Mouse (Mus musculus) embryo, embryonic 11 days (tissue): ENCODE measurements around the gene Pmf1.

Experiments used
- DNase-seq: peaks from one replicate; pipeline ENCODE4 v3.0.0-alpha.2; 2015

Gene Pmf1

GRCm38 (mm10) chr3:88409741-88410644 lies at the start of gene Pmf1:
Pmf1 (minus strand) TSS chr3:88410331.
- DNase-seq = peak; percentile 95

DNA sequence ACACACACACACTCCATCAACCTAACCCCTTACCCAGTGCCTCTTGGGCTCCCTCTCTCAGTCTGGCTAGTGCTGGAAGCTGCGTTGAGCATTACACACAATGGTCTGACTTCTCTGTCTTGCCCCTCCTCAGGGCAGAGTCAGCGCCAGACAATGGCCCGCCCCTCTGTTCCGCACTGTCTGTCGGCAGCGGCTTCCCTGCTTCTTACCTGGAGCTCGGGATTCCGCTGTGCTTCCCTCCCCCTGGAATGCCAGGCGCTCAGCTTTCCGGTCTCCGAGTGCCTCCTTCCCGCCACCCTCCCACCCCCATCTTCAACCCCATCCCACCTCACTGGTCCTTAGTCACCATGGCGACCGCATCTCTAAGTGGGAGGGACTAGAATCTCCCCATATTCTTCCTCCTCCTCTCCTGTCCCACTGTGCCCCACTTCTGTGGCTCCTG lies 48.7 kb upstream of the Pmf1 start:
- peak; percentile 50 for DNase-seq

GRCm38 (mm10) chr3:88456746-88457532 lies 46.8 kb upstream of the Pmf1 start:
- no peak for DNase-seq

GRCm38 (mm10) chr3:88456313-88456712 lies 46.2 kb upstream of the Pmf1 start:
- no peak for DNase-seq

GRCm38 (mm10) chr3:88455588-88456264 lies 45.6 kb upstream of the Pmf1 start:
- no peak for DNase-seq

DNA sequence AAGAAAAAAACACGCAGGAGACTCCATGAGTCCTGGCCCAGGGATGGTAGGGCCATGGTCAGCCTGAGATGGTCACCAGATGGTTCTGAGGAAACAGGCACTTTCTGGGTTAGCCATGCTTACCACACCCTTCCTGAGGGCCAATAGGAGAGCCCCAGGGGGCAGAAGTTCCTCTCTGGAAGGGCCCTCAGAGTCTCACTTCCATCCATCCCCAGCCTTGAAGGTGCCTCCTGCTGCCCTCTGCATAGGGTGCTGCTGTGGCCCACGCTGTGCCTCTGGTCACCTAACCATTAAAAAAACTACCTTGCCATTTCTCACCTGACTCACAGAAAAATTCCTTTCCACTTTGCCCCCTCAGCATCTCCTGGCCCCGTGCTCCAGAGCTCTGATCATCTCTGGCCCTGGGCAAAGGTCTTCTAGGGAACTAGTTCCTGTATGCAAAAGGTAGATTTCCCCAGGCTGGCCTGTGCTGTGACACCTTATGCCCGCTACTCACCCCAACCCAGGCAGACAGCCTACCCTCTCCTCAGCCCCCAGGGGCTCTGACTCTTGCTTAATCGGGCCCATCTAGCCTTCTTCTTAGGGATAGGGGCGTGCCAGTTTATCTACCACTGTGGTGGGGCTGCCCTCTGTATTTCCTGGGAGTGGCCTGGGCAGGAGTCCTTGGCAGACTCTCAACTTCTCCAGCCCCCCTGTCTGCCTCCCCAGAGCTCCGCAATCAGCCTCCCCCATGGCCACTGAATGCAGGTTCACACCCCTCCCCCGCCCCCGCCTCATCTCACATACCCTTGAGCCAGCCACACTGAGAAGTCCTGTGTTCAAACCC lies 44.8 kb upstream of the Pmf1 start:
- no peak for DNase-seq

DNA sequence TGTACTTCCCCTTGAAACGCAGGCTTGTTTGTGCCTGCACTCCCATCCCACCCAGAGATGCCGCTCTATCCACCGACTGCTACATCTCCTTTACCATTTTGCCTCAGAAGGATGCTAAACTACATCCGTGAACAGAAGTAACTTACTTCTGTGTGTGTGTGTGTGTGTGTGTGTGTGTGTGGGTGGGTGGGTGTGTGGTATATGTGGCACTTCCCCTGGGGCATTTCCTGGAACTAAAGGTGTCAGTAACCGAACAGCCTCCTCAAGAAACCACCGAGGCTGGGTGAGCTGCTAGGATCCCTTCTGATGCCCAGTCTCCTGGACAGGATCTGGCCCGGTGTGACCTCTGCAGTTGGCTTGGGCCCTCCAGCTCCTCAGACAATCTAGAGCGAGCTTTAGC lies 43.9 kb upstream of the Pmf1 start:
- no peak for DNase-seq

- no peak for DNase-seq
These were observed 43.2 kb upstream of the Pmf1 start for GRCm38 (mm10) chr3:88453369-88453768.

DNA sequence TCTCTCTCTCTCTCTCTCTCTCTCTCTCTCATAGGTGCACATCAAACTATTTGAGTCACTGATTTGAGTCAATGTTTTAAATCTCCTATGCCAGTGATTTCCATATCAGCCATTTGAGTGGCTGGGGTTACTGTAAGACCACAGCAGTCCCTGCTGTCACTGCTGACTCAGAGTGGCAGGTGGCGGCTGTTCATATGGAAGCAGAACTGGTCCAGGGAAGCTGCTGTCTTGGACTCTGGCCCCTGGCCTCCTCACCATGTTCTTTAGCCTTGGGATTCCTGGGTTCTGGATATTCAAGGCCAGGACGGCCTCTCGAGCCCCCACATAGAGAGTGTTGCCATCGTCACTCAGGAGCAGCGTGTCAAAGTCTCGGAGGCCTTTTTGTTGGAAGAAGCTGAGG lies 42.6 kb upstream of the Pmf1 start:
- DNase-seq = no peak

DNA sequence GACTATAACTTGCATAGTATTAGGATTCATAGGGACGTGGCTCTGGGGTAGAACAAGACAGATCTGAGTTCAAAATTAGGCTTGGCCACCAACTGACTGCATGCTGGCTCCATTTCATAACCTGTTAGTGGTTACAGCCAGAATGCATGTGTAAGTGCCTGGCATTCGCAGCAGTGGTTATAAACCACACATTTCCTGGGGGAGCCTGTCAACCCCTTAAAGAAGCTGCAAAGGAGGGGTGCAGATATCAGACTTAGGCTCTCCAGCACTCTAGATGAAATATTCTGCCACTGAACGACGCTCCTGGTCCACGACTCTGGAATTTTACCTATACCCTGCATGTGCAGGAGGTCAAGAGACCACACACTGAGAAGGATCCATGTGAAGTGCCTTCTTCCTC lies 42.1 kb upstream of the Pmf1 start:
- no peak for DNase-seq

DNA sequence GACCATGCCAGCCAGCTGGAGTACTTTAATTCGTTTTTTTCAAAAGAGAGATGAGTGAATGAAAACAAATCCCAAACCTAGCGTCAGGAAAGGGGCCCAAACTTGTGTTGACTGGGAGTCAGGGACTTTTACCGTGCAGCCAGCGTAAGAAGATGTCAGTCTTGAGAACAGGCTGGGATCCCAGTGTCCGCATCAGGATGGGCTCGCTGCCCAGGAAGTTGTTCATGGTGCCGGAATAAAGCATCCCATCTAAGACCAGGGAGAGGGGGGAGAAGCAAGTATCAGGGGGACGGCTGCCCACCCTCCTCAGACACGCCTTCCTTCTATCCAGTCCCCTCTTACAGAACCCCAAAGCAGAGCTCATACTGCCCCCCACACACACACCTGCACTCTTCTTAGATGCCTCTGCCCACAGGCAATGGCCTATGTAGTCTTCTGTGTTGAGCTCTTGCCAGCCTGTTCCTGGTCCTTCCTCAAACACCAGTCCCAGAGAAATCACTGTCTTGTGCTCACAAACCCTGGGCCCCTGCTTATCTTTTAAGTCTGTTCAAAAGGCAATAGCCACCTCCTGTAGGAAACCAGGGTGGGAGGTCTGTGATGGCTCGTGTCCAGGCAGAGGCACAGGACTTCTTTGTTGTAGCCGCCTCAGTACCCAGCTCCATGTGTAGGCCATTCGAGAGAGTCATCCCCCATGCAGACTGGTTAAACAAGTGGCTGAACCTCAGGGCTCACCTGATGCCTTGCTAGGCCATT lies 40.4 kb upstream of the Pmf1 start:
- no peak for DNase-seq

DNA sequence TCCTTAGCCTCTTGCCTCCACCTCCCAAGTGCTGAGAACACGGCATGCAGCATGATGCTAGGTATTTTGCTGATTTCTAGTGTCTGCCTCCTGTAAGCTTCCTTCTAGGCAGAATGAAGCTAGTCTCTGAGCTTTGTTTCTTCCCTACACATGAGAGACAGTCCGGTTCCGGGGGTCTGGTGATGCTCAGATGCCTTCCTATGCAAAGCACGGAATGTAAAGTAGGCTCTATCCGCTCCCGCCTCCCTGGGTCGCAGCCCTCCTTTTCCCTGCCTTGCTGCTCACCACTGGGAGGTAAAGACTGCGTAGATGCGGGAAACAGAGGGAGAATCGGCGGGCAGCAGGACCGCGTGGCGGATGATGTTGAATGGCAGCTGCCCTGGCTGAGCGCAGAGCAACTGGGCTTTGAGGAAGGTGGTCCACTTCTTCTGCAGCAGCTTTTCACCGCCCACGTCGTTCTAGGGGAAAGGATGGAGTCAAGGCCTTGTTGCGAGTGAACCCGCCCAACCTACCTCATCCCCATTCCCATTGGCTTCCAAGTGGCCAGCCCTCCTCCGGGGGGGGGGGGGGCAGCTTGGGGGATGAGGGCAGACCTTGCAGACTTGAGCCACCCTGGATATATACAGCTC lies 39.4 kb upstream of the Pmf1 start:
- DNase-seq = peak; percentile 78

- DNase-seq = no peak
These were observed 38.3 kb upstream of the Pmf1 start for GRCm38 (mm10) chr3:88448443-88448842.

GRCm38 (mm10) chr3:88447676-88448183 lies 37.6 kb upstream of the Pmf1 start:
- DNase-seq = no peak

GRCm38 (mm10) chr3:88446471-88447123 lies 36.5 kb upstream of the Pmf1 start:
- DNase-seq = no peak

- no peak for DNase-seq
These were observed 32.8 kb upstream of the Pmf1 start for GRCm38 (mm10) chr3:88442888-88443287.

DNA sequence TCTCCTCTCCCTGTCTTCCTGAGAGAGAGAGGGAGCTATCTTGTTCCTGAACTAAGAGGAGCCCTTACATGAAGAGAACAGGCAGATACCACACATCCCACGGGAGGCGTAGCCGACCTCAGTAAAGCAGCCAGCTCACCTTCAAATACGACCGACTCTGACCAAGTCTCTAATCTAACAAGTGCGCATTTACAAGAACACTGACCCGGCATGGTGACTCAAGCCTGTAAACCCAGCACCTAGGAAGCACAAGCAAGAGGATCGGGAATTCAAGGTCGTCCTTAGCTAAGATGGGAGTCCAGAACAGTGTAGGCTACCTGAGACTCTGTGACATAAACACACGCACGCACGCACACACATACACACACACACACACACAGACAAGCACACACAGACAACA lies 32.4 kb upstream of the Pmf1 start:
- DNase-seq = no peak

DNA sequence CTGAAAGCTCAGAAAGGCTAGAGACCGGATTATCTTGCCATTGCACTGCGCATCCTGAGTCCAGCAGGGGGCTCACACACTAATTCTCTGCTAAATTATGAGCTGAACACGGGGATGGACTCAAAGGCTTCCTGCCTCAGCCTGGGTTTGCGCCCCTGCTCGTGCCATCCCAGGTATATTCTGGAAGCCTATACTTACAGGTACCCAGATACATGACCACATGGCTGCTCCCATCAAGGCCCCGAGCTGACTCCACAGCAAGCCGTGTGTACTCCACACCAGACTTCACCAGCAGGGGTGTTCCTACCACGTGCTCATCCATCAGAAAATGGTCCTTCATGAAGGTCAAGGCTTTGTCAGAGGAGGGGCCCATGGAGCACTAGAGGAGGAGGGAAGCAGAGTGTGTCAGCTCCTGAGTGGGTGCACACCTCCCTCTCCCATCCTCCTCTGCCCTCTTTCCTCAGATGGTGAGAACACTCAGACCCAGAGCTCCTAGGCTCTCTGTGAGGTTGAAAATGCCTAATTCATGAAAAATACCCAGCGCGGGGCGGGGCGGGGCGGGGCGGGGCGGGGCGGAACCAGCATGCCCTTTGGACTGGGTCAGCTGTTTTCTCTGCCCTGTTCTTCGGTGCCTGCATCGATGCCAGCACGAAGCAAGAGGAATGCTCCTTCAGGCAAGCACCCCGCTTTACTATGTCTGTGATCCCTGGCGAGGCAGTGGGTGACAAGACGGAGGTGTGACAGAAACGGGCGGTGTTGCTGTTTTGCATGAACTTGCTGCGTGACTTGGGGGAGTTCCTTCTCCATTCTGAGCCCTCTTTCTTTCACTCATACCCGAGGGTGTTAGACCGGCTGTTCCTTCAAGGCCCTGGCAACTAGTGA lies 30.6 kb upstream of the Pmf1 start:
- DNase-seq = peak; percentile 76

DNA sequence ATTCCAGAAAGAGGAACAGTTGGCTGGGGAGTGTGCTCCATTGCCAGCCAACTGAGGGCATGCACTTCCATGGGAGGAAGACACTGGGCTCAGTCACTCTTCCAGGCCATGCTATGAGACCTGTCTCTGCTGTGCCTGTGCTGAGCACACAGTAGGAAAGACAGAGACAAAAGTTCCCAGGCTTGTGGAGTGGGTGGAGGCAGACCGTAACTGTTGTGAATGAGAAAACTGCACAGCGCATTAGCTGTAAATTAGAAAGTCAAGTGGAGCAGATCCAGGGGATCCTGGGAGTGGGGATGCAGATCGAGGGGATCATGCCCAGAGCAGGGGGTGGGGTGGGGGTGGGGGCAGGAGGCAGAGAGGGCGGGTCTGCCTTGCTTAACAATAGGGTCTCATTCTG lies 29.5 kb upstream of the Pmf1 start:
- DNase-seq = no peak
